Mouse (Mus musculus) MEL-GATA-1-ER (cell line): ENCODE measurements at regions not wholly inside any gene's neighbourhood (a gene's known extent, or its start where the extent isn't known, plus 50 kb on each side); places are given as distances from the start of the nearest gene placed in this dataset.
A peak's percentile ranks its signal among the peaks of the same experiment; 100 is the strongest.
"Not testable (repeated sequence)": the region's sequence is repeated elsewhere in the genome, so short reads cannot be mapped to it uniquely, and the experiment has no call there.

Experiments used
- DNase-seq: peaks from one replicate; pipeline ENCODE4 v3.0.0-alpha.2; 2012; ENCODE audit warnings: low read depth; ENCODE audit errors: extremely low read depth

- DNase-seq, result no peak
Observed at GRCm38 (mm10) chr4:89753484-89753883, 74.2 kb downstream of the Dmrta1 start.

GRCm38 (mm10) chr4:89776269-89776668 is 97.0 kb downstream of the Dmrta1 start:
- DNase-seq, result no peak

DNA sequence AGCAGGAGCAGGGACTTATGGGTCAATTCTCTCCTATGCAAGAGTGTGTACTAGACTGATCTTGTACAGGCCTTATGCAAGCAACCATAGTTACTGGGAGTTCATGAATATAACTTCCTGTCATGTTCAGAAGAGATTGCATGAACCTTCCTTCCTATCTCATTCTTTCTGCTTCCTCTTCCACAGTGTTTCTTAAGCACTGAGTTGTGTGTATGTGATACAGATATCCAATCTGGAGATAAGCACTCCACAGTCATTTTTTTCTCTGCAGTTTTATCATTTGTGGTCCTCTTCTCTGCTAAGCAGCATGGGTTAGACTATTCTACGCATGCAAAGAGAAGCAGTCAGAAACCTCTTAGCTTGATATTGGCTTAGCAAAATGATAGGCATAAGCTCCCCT is 102.3 kb downstream of the Dmrta1 start:
- peak; percentile 31 for DNase-seq

DNA sequence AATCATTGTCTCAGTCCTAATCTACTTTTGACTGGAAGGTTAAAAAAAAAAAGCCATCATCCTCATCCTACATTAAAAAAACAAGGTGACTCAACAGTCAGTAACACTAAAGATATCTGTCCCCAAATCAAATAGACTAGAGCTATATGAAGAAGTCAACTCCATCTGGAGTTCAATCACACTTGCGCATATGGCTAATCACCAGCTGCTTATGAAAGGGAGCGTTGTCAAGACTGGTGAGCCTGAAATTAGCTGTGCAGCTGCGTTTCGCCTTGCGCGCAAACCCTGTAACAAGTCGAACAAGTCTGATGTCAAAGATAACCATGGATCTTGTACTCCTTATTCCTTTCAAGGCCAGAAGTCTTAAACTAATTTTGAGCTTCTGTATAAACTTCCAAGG is 137.6 kb downstream of the Dmrta1 start:
- no peak for DNase-seq

GRCm38 (mm10) chr4:89834552-89835206 is 155.4 kb downstream of the Dmrta1 start:
- no peak for DNase-seq

- not testable (repeated sequence) for DNase-seq
Observed at GRCm38 (mm10) chr4:89875375-89876055, 196.3 kb downstream of the Dmrta1 start.

DNA sequence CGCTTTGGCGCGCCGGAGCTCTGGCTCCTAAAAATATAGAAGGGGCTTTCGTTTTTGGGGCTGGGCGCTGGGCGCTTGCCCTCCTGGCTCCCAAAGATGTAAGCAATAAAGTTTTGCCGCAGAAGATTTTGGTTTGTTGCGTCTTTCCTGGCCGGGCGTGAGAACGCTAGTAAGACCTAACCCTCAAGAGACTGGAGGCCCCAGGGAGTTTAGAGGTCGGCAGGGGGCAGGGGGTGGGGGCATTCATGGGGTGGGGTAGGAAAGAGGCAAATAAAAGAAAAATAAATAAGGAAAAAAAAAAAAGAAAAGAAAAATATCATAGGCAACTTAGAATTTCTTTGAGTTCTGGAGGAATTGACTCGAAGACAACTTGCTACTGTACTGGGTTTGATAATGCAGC is 196.9 kb downstream of the Dmrta1 start:
- DNase-seq, result not testable (repeated sequence)

- no peak for DNase-seq
Observed at GRCm38 (mm10) chr4:89881083-89881482, 201.8 kb downstream of the Dmrta1 start.

GRCm38 (mm10) chr4:89909622-89910021 is 230.4 kb downstream of the Dmrta1 start:
- DNase-seq, result no peak

- no peak for DNase-seq
Observed at GRCm38 (mm10) chr4:89937673-89938072, 258.4 kb downstream of the Dmrta1 start.

DNA sequence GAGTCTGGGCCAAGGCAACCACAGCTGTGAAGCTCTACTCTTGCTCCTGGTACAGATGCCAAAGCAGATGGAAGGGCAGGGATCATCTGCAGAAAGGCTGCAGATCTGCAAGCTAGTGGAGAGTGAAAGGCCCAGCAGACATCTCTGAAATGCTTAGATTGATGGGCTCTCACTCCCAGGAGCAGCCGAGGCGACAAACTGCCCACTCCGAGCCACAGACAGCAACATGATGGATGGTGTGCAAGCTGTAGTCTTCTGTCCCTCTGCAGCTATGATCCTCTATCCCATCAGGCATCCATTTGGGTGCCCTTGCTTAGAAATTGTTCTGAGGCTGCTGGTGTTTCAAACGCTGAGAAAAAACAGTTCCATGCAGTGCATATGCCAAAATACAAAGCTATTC is 262.1 kb downstream of the Dmrta1 start:
- DNase-seq, result no peak

DNA sequence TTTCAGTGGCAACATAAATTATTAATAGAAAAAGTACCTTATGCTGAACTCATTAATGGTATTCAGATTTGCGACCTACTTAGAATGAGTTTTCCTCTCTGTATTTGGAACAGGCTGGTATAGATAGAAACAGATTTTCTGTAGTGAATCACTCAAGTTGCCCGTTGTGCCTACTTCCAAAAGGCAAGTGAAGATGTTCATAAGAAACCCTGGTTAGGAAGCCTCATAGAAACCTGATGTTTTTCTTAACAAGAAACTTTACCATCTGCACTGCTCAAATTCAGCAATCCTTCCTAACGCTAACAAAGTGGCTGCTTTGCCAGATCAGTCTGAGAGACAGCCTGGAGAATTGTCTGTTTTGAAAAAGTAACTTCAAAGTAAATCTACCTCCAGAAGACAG is 242.5 kb upstream of the Zfp352 start:
- no peak for DNase-seq

DNA sequence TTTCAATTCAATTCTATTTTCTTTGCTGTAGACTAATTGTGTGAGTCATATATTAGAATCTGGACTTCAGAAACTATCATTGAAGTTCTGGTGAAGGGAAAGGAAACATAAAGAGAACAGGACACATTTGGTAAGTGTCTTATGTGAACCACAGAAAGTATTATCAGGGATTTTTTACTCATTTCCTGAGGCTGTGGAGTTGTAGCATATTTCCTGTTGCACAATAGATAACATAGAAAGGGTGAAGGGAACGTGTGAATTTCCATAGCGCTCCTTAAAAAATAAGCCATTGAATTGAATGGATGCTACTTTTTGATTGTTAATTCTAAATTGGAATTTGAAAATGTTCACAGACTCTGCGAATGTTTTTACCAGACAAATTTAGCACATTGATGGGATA is 215.2 kb upstream of the Zfp352 start:
- no peak for DNase-seq

- DNase-seq, result no peak
Observed at GRCm38 (mm10) chr4:90003898-90004297, 214.7 kb upstream of the Zfp352 start.

GRCm38 (mm10) chr4:90012723-90013122 is 205.9 kb upstream of the Zfp352 start:
- DNase-seq, result no peak

DNA sequence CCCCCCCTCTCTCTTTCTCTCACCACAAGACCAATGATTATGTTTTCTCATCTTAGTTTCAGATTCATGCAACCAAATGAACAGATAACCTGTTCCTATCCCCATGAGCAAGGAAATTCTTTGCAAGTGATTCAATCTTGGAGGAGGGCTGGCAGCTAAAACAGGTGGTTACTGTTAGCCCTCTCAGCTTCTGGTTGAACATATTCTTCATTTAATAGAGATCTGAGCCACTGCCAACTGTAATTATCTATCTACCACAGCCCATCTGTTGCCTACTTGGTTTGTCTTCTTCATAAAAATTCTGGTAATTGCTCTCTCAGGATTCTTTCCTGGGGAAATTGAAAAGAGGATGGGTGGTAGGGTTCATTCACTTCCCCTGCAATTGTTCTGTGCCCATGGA is 204.4 kb upstream of the Zfp352 start:
- DNase-seq, result no peak
